Mouse (Mus musculus) forebrain, embryonic 14.5 days (tissue): ENCODE measurements around the gene Nup210l. TPM values are rescaled to one million over a fixed set of nuclear protein-coding genes. Genes with fewer than 3 reads are reported as not detected.

Source experiments
- ATAC-seq: fragments of 200-750 bp; cut with Nextera tagmentation; 2 replicates; pipeline ENCODE4 v1.8.0; 2017; ENCODE audit warnings: mild to moderate bottlenecking, moderate library complexity
- DNase-seq: peaks from one replicate; pipeline ENCODE4 v3.0.0-alpha.2; 2015; ENCODE audit warnings: low spot score
- H3K27ac ChIP-seq: fragments of 300-500 bp; sonication (generic); 2 replicates; pipeline ENCODE4 v1.5.1; 2014; ENCODE audit warnings: low read depth, mild to moderate bottlenecking, control low read depth, low read length, moderate library complexity
- H3K27me3 ChIP-seq: fragments of 300-500 bp; sonication (generic); replicated peaks from 2 replicates; pipeline ENCODE4 v1.6.1; 2014; ENCODE audit warnings: low read length, control low read depth, mixed read lengths; ENCODE audit not compliant: control insufficient read depth, insufficient read depth
- H3K36me3 ChIP-seq: fragments of 300-500 bp; sonication (generic); 2 replicates; pipeline ENCODE4 v1.6.1; 2014; ENCODE audit warnings: low read length, control low read depth; ENCODE audit not compliant: control insufficient read depth, insufficient read depth
- H3K4me1 ChIP-seq: fragments of 300-500 bp; sonication (generic); 2 replicates; pipeline ENCODE4 v1.6.1; 2014; ENCODE audit warnings: antibody characterized with exemption, low read length, control low read depth; ENCODE audit not compliant: control insufficient read depth, insufficient read depth
- H3K4me2 ChIP-seq: fragments of 300-500 bp; sonication (generic); 2 replicates; pipeline ENCODE4 v1.6.1; 2014; ENCODE audit warnings: mild to moderate bottlenecking, control low read depth, low read length
- H3K4me3 ChIP-seq: fragments of 300-500 bp; sonication (generic); 2 replicates; pipeline ENCODE4 v1.5.1; 2014; ENCODE audit warnings: low read depth, low read length, control low read depth
- H3K9ac ChIP-seq: fragments of 300-500 bp; sonication (generic); 2 replicates; pipeline ENCODE4 v1.6.1; 2014; ENCODE audit warnings: mild to moderate bottlenecking, low read length, control low read depth, moderate library complexity
- H3K9me3 ChIP-seq: fragments of 300-500 bp; sonication (generic); replicated peaks from 2 replicates; pipeline ENCODE4 v1.6.1; 2016; ENCODE audit warnings: low read length, control low read depth, mixed read lengths; ENCODE audit not compliant: control insufficient read depth
- WGBS: fragments of 180-500 bp; shearing (Covaris S2); extraction: QIAGEN DNeasy Blood & Tissue Kit; methylation state at CpG from one replicate; pipeline ENCODE4 v1.1.7; 2014; 5-methylcytosine and 5-hydroxymethylcytosine counted together
- polyA plus RNA-seq: library from polyadenylated mRNA; unstranded; fragments of >200 nt; fragmentation: Nextera tagmentation; extraction: Ambion mirVana; gene quantifications from 2 replicates; pipeline ENCODE4 v1.2.1, GENCODE M21; 2014

Gene Nup210l
- polyA plus RNA-seq, 1 experiment from 2014 or later, result 0.30 TPM

DNA sequence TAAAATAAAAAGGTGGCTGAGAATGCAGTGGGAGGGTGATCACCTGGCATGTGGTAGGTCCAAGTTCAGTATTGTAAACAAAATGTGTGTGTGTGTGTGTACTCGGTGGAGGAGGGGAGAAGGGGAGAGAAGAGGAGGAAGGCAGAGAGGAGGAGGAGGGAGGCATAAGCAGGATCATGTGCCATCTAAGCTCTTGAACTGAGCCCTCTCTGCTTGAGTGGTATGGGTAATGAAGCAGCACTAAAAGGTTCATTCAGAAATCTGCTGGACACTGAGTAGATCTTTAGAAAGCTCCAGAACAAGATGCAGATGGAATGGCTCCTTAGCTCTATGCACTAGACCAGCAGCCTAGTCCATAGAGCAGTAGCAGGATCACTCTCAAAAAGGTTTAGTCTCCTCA lies 99.0 kb downstream of the Nup210l start:
- Histone ChIP-seq H3K27ac (no peak overlapping the region), H3K4me3 (no peak overlapping the region), H3K9ac (no peak overlapping the region), H3K36me3 (peaks cover 7% of the 10 kb centered on the region), H3K27me3 (no peaks in the 10 kb centered on the region), H3K4me1 (no peaks in the 10 kb centered on the region), H3K9me3 (no peaks in the 10 kb centered on the region), H3K4me2 (no peak overlapping the region)
- no peak for ATAC-seq
- DNase-seq, result no peak
- 26% methylated on average over 1 of the region's 1 CpGs for WGBS

DNA sequence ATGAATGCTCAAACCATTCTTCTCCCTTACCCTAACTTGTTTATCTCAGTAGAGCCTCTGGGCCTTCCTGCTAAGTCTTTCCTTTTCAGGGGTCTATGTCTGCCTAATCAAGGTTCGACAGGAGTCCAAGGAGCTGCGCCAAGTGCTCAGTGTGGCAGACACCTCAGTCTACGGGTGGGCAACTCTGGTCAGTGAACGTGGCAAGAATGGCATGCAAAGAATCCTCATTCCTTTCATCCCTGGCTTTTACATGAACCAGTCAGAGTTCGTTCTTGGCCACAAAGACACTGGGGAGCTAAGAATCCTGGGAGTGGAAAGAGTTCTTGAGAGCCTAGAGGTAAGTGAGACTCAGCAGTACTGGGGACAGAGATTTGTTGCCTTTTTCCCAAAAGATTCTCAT lies 99.7 kb downstream of the Nup210l start:
- Histone ChIP-seq H3K9me3 (no peaks in the 10 kb centered on the region), H3K4me2 (no peak overlapping the region), H3K36me3 (peaks cover 14% of the 10 kb centered on the region), H3K4me3 (no peak overlapping the region), H3K27me3 (no peaks in the 10 kb centered on the region), H3K9ac (no peak overlapping the region), H3K27ac (no peak overlapping the region), H3K4me1 (no peaks in the 10 kb centered on the region)
- no peak for DNase-seq
- ATAC-seq, result no peak
- 76% methylated on average over 5 of the region's 5 CpGs for WGBS

DNA sequence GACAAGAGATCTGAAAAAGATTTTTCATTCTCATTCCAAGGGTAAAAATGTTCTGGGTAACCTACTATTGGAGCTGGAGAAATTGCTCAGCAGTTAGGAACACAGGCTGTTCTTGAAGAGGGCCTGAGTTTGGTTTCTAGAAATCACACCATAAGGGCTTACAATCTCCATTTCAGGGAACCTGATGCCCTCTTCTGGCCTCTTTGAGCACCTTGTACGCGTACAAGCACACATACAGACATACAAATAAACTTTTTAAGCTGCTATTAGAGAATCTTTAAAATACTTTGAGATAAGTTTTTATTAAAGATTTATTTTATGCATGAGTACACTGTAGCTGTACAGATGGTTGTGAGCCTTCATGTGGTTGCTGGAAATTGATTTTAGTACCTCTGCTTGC lies 100.7 kb downstream of the Nup210l start:
- no peak for ATAC-seq
- H3K4me3 ChIP-seq, result no peak overlapping the region
- peaks cover 24% of the 10 kb centered on the region for H3K36me3 ChIP-seq
- no peaks in the 10 kb centered on the region for H3K9me3 ChIP-seq
- H3K9ac ChIP-seq, result no peak overlapping the region
- no peaks in the 10 kb centered on the region for H3K4me1 ChIP-seq
- no peak overlapping the region for H3K4me2 ChIP-seq
- DNase-seq, result no peak
- no peaks in the 10 kb centered on the region for H3K27me3 ChIP-seq
- 97% methylated on average over 2 of the region's 2 CpGs for WGBS
- H3K27ac ChIP-seq, result no peak overlapping the region

DNA sequence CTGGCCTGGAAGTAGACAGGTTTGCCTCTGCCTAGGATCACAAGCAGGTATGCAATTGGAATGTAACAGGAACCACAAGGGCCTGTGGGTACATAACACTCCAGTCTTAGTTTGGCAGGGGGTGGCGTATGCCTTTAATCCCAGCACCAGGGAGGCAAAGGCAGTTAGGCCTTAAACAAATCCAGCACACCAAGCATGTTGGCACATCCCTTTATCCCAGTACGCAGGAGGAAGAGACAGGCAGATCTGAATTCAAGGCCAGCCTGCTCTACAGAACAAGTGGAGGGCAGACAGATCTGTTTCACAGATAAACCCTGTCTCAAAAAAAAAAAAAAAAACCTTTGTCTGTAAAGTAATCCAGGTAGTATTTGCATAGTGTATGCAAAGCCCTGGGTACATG lies 104.7 kb downstream of the Nup210l start:
- WGBS, result 88% methylated on average over 2 of the region's 2 CpGs
- H3K4me3 ChIP-seq, result no peak overlapping the region
- H3K27ac ChIP-seq, result no peak overlapping the region
- no peaks in the 10 kb centered on the region for H3K9me3 ChIP-seq
- no peak overlapping the region for H3K4me2 ChIP-seq
- peaks cover 54% of the 10 kb centered on the region for H3K36me3 ChIP-seq
- H3K27me3 ChIP-seq, result no peaks in the 10 kb centered on the region
- no peak for DNase-seq
- H3K4me1 ChIP-seq, result peaks cover 12% of the 10 kb centered on the region
- no peak overlapping the region for H3K9ac ChIP-seq
- ATAC-seq, result no peak

DNA sequence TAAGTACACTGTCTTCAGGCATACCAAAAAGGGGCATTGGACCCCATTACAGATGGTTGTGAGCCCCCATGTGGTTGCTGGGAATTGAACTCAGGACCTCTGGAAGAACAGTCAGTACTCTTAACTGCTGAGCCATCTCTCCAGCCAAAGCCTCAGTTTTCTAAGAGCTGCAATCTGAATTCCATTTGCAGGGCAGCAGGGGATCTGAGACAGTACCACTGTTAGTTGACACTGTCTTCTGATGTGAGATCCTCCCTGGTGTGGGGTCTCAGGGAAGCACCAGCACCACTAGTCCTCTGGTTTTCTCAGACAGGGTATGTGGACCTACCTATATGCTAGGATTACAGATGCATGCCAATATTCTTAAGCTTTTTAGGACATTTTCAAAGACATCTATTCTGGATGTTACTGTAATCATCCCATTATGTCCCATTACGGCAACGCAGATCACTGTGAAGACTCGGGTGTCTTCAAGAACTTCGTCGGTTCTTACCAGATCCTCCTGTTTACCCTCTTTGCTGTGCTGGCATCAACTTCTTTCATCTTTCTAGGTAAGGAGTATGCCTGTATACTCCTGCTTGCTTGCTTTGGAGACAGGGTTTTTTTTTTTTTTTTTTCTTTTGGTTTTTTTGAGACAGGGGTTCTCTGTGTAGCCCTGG lies 106.1 kb downstream of the Nup210l start:
- DNase-seq (no peak), ATAC-seq (no peak)
- 94% methylated on average over 5 of the region's 5 CpGs for WGBS
- H3K27ac ChIP-seq, result no peak overlapping the region
- no peak overlapping the region for H3K4me3 ChIP-seq
- H3K9me3 ChIP-seq, result no peaks in the 10 kb centered on the region
- peaks cover 54% of the 10 kb centered on the region for H3K36me3 ChIP-seq
- H3K4me2 ChIP-seq, result no peak overlapping the region
- no peaks in the 10 kb centered on the region for H3K27me3 ChIP-seq
- H3K9ac ChIP-seq, result no peak overlapping the region
- H3K4me1 ChIP-seq, result peaks cover 18% of the 10 kb centered on the region

DNA sequence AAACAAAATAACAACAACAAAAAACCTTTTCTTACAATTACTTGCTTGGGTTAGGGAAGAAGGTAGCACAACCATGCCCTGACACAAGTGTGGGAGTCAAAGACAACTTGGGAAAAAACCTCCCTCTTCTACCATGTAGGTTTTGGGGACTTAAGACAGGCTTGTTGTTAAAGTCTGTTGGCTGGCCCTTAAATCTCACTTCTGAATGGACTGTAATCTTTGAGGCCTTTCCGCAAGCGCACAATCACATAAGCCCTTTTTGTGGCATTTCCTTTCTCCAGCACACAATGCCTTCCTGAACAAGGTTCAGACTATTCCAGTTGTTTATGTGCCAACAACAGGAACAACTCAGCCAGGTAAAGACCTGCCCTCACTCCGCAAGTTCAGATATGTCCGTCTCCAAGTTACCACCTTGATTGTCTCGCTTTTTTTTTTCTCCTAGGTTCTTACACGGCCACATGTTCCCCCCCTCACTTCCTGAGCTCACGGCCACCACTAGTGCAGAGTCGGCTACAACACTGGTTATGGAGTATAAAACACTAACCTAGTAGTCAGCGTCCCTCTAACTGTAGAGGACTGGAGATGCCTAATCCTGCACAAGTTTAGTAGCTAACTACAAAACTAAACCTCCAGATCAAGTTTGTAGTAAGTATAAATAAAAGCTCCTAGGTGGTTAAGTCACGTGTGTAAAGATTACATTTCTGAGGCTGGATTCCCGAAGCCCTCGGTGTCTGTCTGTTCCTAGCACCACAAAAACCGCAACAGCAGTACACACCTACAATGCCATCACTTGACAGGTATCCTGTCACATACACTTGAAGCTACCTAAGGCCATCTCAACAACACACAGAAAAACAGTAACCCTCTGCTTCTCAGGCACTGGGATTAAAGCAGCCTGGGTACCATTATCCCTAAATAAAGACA lies 107.8 kb downstream of the Nup210l start:
- Histone ChIP-seq H3K27ac (no peak overlapping the region), H3K4me3 (peak overlapping the region; percentile 81; the same call in 1 of the 2 replicates), H3K36me3 (peaks cover 49% of the 10 kb centered on the region), H3K27me3 (no peaks in the 10 kb centered on the region), H3K9me3 (no peaks in the 10 kb centered on the region), H3K4me2 (peak overlapping the region; percentile 84), H3K9ac (0 out of 2 replicates have a peak overlapping the region, but pooled peaks have one; percentile 8), H3K4me1 (peaks cover 18% of the 10 kb centered on the region)
- WGBS, result 88% methylated on average over 13 of the region's 13 CpGs
- no peak for DNase-seq
- ATAC-seq, result no peak

DNA sequence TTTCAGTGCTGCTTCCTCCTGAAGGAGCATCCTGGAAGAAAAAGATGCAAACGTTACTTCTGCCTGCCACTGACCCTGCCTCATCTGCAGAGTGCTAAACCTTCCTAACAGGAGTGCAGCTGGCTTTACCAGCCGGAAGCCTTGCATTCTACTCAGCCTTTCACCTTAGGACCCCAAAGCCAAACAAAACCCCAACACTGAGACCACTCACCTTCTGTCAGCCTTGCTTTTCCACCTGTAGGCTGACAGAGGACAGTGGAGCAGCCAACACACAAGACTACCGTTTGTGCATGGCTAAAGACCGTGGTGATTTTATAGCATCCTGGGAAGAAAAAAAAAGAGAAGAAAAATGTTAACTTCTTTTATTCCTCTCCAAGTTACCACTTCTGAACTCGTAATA lies 108.8 kb downstream of the Nup210l start:
- Histone ChIP-seq H3K9ac (peak overlapping the region; percentile 92), H3K36me3 (peaks cover 49% of the 10 kb centered on the region), H3K27me3 (no peaks in the 10 kb centered on the region), H3K4me1 (peaks cover 18% of the 10 kb centered on the region), H3K9me3 (no peaks in the 10 kb centered on the region), H3K27ac (0 out of 2 replicates have a peak overlapping the region, but pooled peaks have one; percentile 80), H3K4me2 (peak overlapping the region; percentile 84), H3K4me3 (peak overlapping the region; percentile 81)
- DNase-seq (no peak), ATAC-seq (no peak)
- WGBS, result 16% methylated on average over 5 of the region's 5 CpGs

DNA sequence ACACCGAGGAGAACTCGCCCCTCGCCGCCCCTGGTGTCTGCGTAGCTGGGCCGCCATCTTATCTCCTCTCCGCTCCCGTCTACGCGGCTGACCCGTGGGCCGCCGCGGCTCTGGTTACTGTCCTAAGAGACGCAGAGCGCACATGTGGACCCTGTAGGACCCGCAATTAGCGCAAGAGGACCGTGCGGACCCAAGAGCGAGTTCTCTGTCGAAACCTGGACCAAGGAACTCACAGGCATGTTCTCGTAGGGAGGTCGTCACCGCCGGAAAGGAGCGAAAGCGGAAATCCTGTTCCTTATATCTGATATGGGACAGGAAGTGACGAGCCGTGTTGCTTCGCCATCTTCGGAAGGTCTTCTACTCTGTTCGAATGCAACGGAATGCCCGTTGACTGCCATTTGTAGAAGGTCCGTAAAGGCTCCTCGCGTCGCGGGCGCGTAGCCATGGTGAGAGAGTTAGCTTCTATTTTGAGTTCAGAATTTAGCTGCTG lies 109.5 kb downstream of the Nup210l start, which contains the start of the genes Rps27 and Rab13:
TSS of gene Rps27 (minus strand) at position 275 of the 490 bp plus-strand sequence.
TSS of gene Rab13 (plus strand) at position 319 of the 490 bp plus-strand sequence.
- Histone ChIP-seq H3K27me3 (no peaks in the 10 kb centered on the region), H3K36me3 (peaks cover 42% of the 10 kb centered on the region), H3K4me3 (peak within 1 kb of the TSS; percentile 81), H3K27ac (peak within 1 kb of the TSS; percentile 80), H3K9ac (peak within 1 kb of the TSS; percentile 92), H3K4me1 (peaks cover 18% of the 10 kb centered on the region), H3K4me2 (peak within 1 kb of the TSS; percentile 84), H3K9me3 (no peaks in the 10 kb centered on the region)
- DNase-seq, result peak; percentile 98
- ATAC-seq, result peak; percentile 97
- under 1% methylated on average over 42 of the region's 42 CpGs for WGBS
